Mouse (Mus musculus): ENCODE data around the gene Atp6v1g2. TPM values are rescaled to one million over a fixed set of nuclear protein-coding genes. Genes with fewer than 3 reads are reported as not detected.

Atp6v1g2 gene
- polyA plus RNA-seq, 1 experiment from 2014 or later = 78.1 TPM

DNA sequence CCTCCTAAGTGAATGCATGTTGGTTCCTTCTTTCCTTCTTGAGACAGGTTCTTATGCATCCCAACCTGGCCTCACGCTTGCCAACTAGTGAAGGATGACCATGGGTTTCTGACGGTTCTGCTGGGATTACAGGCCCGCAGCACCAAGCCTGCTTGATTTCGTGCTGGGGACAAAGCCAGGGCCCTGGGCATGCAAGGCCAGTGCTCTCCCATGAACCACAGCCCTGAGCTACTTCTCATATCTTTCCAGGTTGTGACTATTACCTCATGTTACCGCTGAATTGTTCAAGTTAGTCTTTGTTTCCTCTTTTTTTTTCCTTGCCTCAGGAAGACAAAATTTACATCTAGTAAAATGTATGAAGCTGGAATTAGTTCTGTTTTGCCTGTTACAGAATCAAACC lies 40.5 kb upstream of the Atp6v1g2 start:
- WGBS = 86% methylated on average over 5 of the region's 5 CpGs
- Histone ChIP-seq H3K36me3 (ENCODE audit: control insufficient read depth, insufficient read depth, low read length) (no peaks in the 10 kb centered on the region), H3K27ac (replicated peaks; ENCODE audit: low read depth, low read length) (no peak overlapping the region), H3K27me3 (ENCODE audit: control insufficient read depth, insufficient read depth, low read length) (peaks cover 29% of the 10 kb centered on the region), H3K4me2 (ENCODE audit: low read length) (no peak overlapping the region), H3K4me1 (ENCODE audit: control insufficient read depth, insufficient read depth, low read length) (peaks cover 6% of the 10 kb centered on the region; the same call in 1 of the 2 replicates), H3K9ac (replicated peaks; ENCODE audit: low read length) (no peak overlapping the region), H3K4me3 (replicated peaks; ENCODE audit: low read depth, low read length) (no peak overlapping the region), H3K9me3 (ENCODE audit: control insufficient read depth, low read length) (no peaks in the 10 kb centered on the region)
- no peak for DNase-seq
- no peak for ATAC-seq (ENCODE audit: low FRiP score, low TSS enrichment)

DNA sequence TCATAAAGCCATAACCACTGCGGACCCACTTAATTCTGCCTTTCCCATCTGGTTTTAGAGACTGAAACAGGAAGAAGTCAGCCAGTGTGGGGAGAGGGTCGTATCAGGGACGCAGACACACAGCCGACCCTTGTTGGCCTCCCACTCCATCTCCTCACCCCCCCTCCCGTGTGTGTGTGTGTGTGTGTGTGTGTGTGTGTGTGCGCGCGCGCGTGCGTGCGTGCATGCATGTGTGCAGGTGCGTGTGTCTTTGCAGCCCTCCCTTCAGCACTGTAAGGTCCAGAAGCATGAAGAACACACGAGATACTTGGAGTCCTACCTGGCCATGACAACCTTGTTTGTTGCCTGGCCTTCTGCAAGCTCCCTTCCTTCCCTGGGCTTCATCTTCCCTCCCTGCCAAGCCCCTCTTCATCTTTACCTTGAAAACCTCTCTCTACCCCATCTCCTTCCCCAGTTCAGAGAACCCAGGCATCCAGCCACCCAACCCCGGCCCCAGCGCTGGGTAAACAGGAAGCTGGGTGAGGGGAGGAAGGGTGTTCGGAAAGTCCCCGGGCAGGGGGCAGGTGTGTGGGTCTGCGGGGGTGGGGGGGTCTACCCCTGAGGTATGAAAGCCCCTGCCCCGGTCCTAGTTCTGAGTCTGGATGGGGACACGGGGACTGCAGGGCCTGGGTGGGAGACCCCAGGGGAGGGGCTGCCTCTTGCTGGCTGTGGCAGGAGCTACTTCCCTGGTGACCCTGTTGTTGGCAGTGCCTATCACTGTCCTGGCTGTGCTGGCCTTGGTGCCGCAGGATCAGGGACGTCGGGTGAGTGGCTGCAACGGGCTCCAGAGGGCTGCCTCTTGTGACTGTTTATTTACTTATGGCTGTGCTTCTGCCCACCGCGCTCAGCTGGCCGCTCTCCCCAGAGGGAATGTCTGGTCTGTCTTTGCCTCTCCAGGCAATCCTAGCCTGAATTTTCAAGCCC lies 39.3 kb upstream of the Atp6v1g2 start, which contains the start of gene Ltb:
Ltb (plus strand) TSS at position 559 of the 963 bp plus-strand sequence.
- no peaks in the 10 kb centered on the region for H3K36me3 ChIP-seq (ENCODE audit: control insufficient read depth, insufficient read depth, low read length)
- peak within 1 kb of the TSS; percentile 62 for H3K4me2 ChIP-seq (ENCODE audit: low read length)
- peaks cover 6% of the 10 kb centered on the region; the same call in 1 of the 2 replicates for H3K4me1 ChIP-seq (ENCODE audit: control insufficient read depth, insufficient read depth, low read length)
- no peak for DNase-seq
- no peaks in the 10 kb centered on the region for H3K9me3 ChIP-seq (ENCODE audit: control insufficient read depth, low read length)
- H3K27me3 ChIP-seq (ENCODE audit: control insufficient read depth, insufficient read depth, low read length) = peaks cover 29% of the 10 kb centered on the region
- peak within 1 kb of the TSS; percentile 42; the same call in 1 of the 2 replicates for H3K9ac ChIP-seq (replicated peaks; ENCODE audit: low read length)
- no peak within 1 kb of the TSS for H3K4me3 ChIP-seq (replicated peaks; ENCODE audit: low read depth, low read length)
- WGBS = 74% methylated on average over 28 of the region's 28 CpGs
- ATAC-seq (ENCODE audit: low FRiP score, low TSS enrichment) = no peak
- H3K27ac ChIP-seq (replicated peaks; ENCODE audit: low read depth, low read length) = no peak within 1 kb of the TSS

DNA sequence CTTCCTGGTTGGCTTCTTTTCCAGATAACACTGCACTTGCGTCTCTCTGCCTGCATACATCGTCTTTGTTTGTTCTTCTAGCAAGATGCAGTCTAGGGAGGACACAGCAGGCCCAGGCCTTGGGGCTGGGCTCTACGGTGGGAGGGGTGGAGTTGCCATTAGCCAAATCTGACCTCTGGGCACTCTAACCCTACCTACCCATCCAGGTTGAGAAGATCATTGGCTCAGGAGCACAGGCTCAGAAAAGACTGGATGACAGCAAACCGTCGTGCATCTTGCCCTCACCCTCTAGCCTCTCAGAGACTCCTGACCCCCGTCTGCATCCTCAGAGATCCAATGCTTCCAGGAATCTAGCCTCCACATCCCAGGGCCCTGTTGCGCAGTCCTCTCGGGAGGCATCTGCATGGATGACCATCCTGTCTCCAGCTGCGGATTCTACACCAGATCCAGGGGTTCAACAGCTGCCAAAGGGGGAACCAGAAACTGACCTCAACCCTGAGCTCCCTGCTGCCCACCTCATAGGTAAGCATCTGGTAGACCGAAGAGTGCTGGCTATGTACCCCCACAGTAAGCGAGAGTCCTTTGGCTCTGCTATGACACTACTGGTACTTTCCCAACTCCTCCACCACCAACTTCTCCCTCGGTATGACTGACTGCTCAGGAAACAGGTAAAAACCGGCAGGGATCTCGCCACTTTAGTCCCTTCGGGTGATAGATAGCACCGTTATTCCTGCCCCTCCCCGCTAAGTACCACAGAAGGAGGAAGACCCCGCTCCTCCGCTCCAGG lies 38.4 kb upstream of the Atp6v1g2 start:
- Histone ChIP-seq H3K27ac (replicated peaks; ENCODE audit: low read depth, low read length) (no peak overlapping the region), H3K9ac (replicated peaks; ENCODE audit: low read length) (peak overlapping the region; percentile 42; the same call in 1 of the 2 replicates), H3K4me1 (ENCODE audit: control insufficient read depth, insufficient read depth, low read length) (peaks cover 6% of the 10 kb centered on the region; the same call in 1 of the 2 replicates), H3K9me3 (ENCODE audit: control insufficient read depth, low read length) (no peaks in the 10 kb centered on the region), H3K36me3 (ENCODE audit: control insufficient read depth, insufficient read depth, low read length) (no peaks in the 10 kb centered on the region), H3K4me3 (replicated peaks; ENCODE audit: low read depth, low read length) (peak overlapping the region; percentile 30), H3K27me3 (ENCODE audit: control insufficient read depth, insufficient read depth, low read length) (peaks cover 29% of the 10 kb centered on the region), H3K4me2 (ENCODE audit: low read length) (peak overlapping the region; percentile 62)
- ATAC-seq (ENCODE audit: low FRiP score, low TSS enrichment) (no peak), DNase-seq (no peak)
- WGBS = 46% methylated on average over 19 of the region's 19 CpGs

DNA sequence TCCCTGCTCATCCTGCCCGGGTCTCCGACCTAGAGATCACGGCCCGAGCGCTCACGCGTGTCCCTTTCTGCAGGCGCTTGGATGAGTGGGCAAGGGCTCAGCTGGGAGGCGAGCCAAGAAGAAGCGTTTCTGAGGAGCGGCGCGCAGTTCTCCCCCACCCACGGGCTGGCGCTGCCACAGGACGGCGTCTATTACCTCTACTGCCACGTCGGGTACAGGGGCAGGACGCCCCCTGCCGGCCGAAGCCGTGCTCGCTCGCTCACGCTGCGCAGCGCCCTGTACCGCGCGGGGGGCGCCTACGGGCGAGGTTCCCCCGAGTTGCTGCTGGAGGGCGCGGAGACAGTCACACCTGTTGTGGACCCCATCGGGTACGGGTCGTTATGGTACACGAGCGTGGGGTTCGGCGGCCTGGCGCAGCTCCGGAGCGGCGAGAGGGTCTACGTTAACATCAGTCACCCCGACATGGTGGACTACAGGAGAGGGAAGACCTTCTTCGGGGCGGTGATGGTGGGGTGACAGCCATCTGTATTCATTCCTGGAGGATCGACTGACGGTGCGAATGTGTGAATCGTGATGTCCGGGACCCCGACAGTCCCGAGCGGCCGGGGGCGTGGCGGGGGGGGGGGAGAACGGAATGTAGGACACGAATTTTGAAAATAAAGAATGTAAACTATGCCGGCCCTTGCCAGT lies 37.7 kb upstream of the Atp6v1g2 start:
- Histone ChIP-seq H3K9ac (replicated peaks; ENCODE audit: low read length) (peak overlapping the region; percentile 42; the same call in 1 of the 2 replicates), H3K36me3 (ENCODE audit: control insufficient read depth, insufficient read depth, low read length) (no peaks in the 10 kb centered on the region), H3K9me3 (ENCODE audit: control insufficient read depth, low read length) (no peaks in the 10 kb centered on the region), H3K4me1 (ENCODE audit: control insufficient read depth, insufficient read depth, low read length) (peaks cover 6% of the 10 kb centered on the region; the same call in 1 of the 2 replicates), H3K27me3 (ENCODE audit: control insufficient read depth, insufficient read depth, low read length) (peaks cover 29% of the 10 kb centered on the region), H3K4me3 (replicated peaks; ENCODE audit: low read depth, low read length) (peak overlapping the region; percentile 30), H3K27ac (replicated peaks; ENCODE audit: low read depth, low read length) (no peak overlapping the region), H3K4me2 (ENCODE audit: low read length) (peak overlapping the region; percentile 62)
- peak; percentile 71 for ATAC-seq (ENCODE audit: low FRiP score, low TSS enrichment)
- DNase-seq = peak; percentile 84
- WGBS = 1% methylated on average over 66 of the region's 66 CpGs

DNA sequence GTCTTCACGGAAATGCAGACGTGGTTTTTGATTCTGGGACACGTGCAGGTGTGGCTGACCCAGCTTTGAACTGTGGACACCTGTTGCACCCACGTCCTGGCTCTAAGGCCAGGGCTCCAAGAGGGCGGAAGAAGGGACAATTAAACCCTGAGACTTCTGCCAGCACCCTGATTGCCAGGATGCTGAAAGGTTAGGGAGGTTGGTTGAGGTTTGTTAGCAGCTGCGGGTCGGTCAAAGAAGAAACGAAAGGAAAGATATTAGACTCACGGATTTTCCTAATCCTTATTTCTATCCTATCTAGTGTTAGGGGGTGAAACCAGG lies 37.2 kb upstream of the Atp6v1g2 start:
- no peaks in the 10 kb centered on the region for H3K9me3 ChIP-seq (ENCODE audit: control insufficient read depth, low read length)
- DNase-seq (no peak), ATAC-seq (ENCODE audit: low FRiP score, low TSS enrichment) (no peak)
- no peaks in the 10 kb centered on the region for H3K36me3 ChIP-seq (ENCODE audit: control insufficient read depth, insufficient read depth, low read length)
- 41% methylated on average over 9 of the region's 9 CpGs for WGBS
- peak overlapping the region; percentile 62 for H3K4me2 ChIP-seq (ENCODE audit: low read length)
- peaks cover 29% of the 10 kb centered on the region for H3K27me3 ChIP-seq (ENCODE audit: control insufficient read depth, insufficient read depth, low read length)
- H3K9ac ChIP-seq (replicated peaks; ENCODE audit: low read length) = no peak overlapping the region; the same call in 1 of the 2 replicates
- H3K4me3 ChIP-seq (replicated peaks; ENCODE audit: low read depth, low read length) = peak overlapping the region; percentile 30
- peaks cover 6% of the 10 kb centered on the region; the same call in 1 of the 2 replicates for H3K4me1 ChIP-seq (ENCODE audit: control insufficient read depth, insufficient read depth, low read length)
- no peak overlapping the region for H3K27ac ChIP-seq (replicated peaks; ENCODE audit: low read depth, low read length)

DNA sequence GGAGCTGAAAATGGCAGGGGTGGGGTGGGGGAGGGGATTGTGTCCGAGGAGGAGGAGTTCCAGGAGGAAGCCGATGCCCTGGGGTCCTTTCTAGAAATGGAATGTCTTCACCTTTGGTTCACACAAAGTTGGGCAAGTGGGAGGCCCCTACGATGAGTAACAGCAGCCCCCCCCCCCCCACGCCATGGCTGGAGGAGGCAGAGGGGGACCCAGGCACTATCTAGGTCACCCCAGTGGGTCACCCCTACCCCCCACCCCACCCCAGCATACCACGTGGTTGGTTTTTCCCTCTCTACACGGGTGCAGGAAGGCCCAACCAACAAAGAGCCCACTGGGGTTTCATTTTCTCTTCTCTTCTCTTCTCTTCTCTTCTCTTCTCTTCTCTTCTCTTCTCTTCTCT lies 36.3 kb upstream of the Atp6v1g2 start:
- no peak overlapping the region for H3K4me2 ChIP-seq (ENCODE audit: low read length)
- no peak for ATAC-seq (ENCODE audit: low FRiP score, low TSS enrichment)
- no peak overlapping the region for H3K27ac ChIP-seq (replicated peaks; ENCODE audit: low read depth, low read length)
- H3K4me1 ChIP-seq (ENCODE audit: control insufficient read depth, insufficient read depth, low read length) = peaks cover 6% of the 10 kb centered on the region; the same call in 1 of the 2 replicates
- no peaks in the 10 kb centered on the region for H3K36me3 ChIP-seq (ENCODE audit: control insufficient read depth, insufficient read depth, low read length)
- no peak overlapping the region for H3K9ac ChIP-seq (replicated peaks; ENCODE audit: low read length)
- no peaks in the 10 kb centered on the region for H3K9me3 ChIP-seq (ENCODE audit: control insufficient read depth, low read length)
- 46% methylated on average over 6 of the region's 6 CpGs for WGBS
- H3K27me3 ChIP-seq (ENCODE audit: control insufficient read depth, insufficient read depth, low read length) = peaks cover 29% of the 10 kb centered on the region
- no peak overlapping the region for H3K4me3 ChIP-seq (replicated peaks; ENCODE audit: low read depth, low read length)
- no peak for DNase-seq

DNA sequence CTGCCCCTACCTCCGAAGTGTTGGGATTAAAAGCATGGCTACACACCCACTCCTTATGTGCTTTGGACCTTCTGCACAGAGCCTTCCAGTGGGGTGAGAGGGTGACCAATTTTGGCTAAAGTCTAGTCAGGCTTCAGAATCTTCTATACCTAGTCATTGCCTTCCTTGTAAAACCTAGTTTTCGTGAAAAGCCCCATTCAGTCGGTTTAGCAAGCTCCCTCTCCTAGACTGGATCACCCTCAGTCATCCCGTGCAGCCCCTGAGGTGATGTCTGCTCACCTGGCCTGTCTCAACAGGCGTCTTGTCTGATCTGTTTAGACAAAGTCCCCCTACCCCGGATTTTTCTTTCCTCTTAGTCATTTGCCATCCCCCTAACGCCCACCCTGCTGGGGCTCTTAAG lies 35.4 kb upstream of the Atp6v1g2 start:
- Histone ChIP-seq H3K9ac (replicated peaks; ENCODE audit: low read length) (no peak overlapping the region), H3K4me1 (ENCODE audit: control insufficient read depth, insufficient read depth, low read length) (peaks cover 6% of the 10 kb centered on the region; the same call in 1 of the 2 replicates), H3K9me3 (ENCODE audit: control insufficient read depth, low read length) (no peaks in the 10 kb centered on the region), H3K4me3 (replicated peaks; ENCODE audit: low read depth, low read length) (no peak overlapping the region), H3K36me3 (ENCODE audit: control insufficient read depth, insufficient read depth, low read length) (no peaks in the 10 kb centered on the region), H3K4me2 (ENCODE audit: low read length) (no peak overlapping the region), H3K27me3 (ENCODE audit: control insufficient read depth, insufficient read depth, low read length) (peaks cover 29% of the 10 kb centered on the region), H3K27ac (replicated peaks; ENCODE audit: low read depth, low read length) (no peak overlapping the region)
- 68% methylated on average over 7 of the region's 7 CpGs for WGBS
- no peak for DNase-seq
- ATAC-seq (ENCODE audit: low FRiP score, low TSS enrichment) = no peak

DNA sequence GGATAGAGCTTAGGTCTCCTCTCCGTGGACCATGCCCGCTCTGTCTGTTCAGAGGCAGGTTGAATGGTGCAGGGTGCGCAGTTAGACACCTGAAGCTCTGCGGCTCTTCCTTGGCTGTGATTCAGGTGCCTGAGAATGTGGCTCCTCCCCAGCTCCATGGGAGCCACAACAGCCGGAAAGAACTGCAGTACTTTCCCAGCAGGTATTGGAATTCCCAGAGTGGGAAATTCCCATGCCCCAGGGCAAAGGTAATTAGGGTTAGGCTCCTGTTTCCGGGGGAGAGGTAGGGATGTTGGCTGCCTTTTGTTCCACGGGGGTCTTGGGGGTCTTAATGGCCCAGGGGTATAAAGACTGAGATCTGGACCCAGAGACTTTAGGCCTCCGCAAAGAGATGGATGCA lies 34.5 kb upstream of the Atp6v1g2 start:
- H3K27me3 ChIP-seq (ENCODE audit: control insufficient read depth, insufficient read depth, low read length) = peaks cover 29% of the 10 kb centered on the region
- no peak overlapping the region for H3K27ac ChIP-seq (replicated peaks; ENCODE audit: low read depth, low read length)
- H3K4me2 ChIP-seq (ENCODE audit: low read length) = no peak overlapping the region
- ATAC-seq (ENCODE audit: low FRiP score, low TSS enrichment) (no peak), DNase-seq (no peak)
- no peaks in the 10 kb centered on the region for H3K36me3 ChIP-seq (ENCODE audit: control insufficient read depth, insufficient read depth, low read length)
- H3K9me3 ChIP-seq (ENCODE audit: control insufficient read depth, low read length) = no peaks in the 10 kb centered on the region
- peaks cover 6% of the 10 kb centered on the region; the same call in 1 of the 2 replicates for H3K4me1 ChIP-seq (ENCODE audit: control insufficient read depth, insufficient read depth, low read length)
- WGBS = 40% methylated on average over 8 of the region's 8 CpGs
- H3K4me3 ChIP-seq (replicated peaks; ENCODE audit: low read depth, low read length) = no peak overlapping the region
- no peak overlapping the region for H3K9ac ChIP-seq (replicated peaks; ENCODE audit: low read length)
